Mouse (Mus musculus): ENCODE measurements around the gene Vav3.

- TF ChIP-seq CTCF (IDR thresholded peaks at IDR 0.05; ENCODE audit: extremely low read depth, insufficient read depth, insufficient read length, insufficient replicate concordance): no peak
- no peak for TF ChIP-seq POLR2A (IDR thresholded peaks at IDR 0.05; ENCODE audit: low read depth, low read length)
Observed at GRCm38 (mm10) chr3:109578347-109578746, 237.9 kb downstream of the Vav3 start.
